Mouse (Mus musculus): ENCODE measurements around the gene Nlrp5. TPM values are rescaled to one million over a fixed set of nuclear protein-coding genes. Genes with fewer than 3 reads are reported as not detected.
"Not testable (repeated sequence)": the region's sequence is repeated elsewhere in the genome, so short reads cannot be mapped to it uniquely, and the experiment has no call there.

Gene Nlrp5
- total RNA-seq (2021) = not detected

- DNase-seq (ENCODE audit: extremely low spot score in 1 of 2, low spot score in 1 of 2) = no peak
Measured at GRCm38 (mm10) chr7:23385589-23385988, at the start of gene Nlrp5. Nlrp5 (plus strand) TSS chr7:23385889.

GRCm38 (mm10) chr7:23358311-23358710 is 27.4 kb upstream of the Nlrp5 start:
- DNase-seq (ENCODE audit: extremely low spot score in 1 of 2, low spot score in 1 of 2) = not testable (repeated sequence)

DNA sequence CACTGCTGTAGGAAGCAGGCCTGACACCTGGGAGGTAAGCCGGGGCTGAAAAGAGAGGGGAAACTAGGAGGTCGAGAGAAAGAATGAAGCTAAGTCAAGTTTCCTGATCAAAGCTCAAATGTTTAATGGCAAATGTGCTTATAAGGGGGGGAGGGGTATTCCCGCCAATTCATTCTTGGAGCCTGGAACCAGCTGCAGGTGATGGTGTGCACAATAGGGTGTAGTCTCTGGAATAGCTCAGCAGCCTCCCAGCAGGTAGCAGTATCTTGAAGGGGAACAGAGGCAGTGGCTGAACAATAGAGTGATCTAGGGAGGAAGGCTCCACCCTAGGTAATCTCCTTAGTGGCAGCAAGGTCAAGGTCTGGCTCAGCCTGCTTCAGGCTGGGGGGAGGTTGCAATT is 84.5 kb downstream of the Nlrp5 start:
- not testable (repeated sequence) for DNase-seq (ENCODE audit: extremely low spot score in 1 of 2, low spot score in 1 of 2)

GRCm38 (mm10) chr7:23470832-23471231 is 85.1 kb downstream of the Nlrp5 start:
- not testable (repeated sequence) for DNase-seq (ENCODE audit: extremely low spot score in 1 of 2, low spot score in 1 of 2)

- not testable (repeated sequence) for DNase-seq (ENCODE audit: extremely low spot score in 1 of 2, low spot score in 1 of 2)
Measured at GRCm38 (mm10) chr7:23472886-23473285, 87.2 kb downstream of the Nlrp5 start.

Small RNAs within 50 kb of the gene (microRNA-seq; reads per million reads assigned to microRNA genes)
- gene Gm25196 = 0 reads per million in 2 experiments

Other genes with a start within 250 kb of the Nlrp5 start
- not detected for gene Gm10662, start 241.4 kb upstream of the Nlrp5 start, total RNA-seq (2021)
- gene Vmn1r165, start 168.6 kb upstream of the Nlrp5 start, total RNA-seq (2021) = not detected
- gene Vmn1r166, start 134.2 kb upstream of the Nlrp5 start, total RNA-seq (2021) = not detected
- not detected for gene Gm6902, start 107.0 kb upstream of the Nlrp5 start, total RNA-seq (2021)
- gene Nlrp4e, start 84.7 kb upstream of the Nlrp5 start, total RNA-seq (2021) = not detected
- not detected for gene Vmn1r167, start 121.3 kb downstream of the Nlrp5 start, total RNA-seq (2021)
- gene Vmn1r168, start 153.8 kb downstream of the Nlrp5 start, total RNA-seq (2021) = not detected
- not detected for gene Vmn1r169, start 189.6 kb downstream of the Nlrp5 start, total RNA-seq (2021)
- gene Vmn1r170, start 220.3 kb downstream of the Nlrp5 start, total RNA-seq (2021) = not detected
- not detected for gene Vmn1r171, start 244.8 kb downstream of the Nlrp5 start, total RNA-seq (2021)

Measured in layer of hippocampus, postnatal 25 days (tissue).